Mouse (Mus musculus) lung, postnatal 10 days (tissue): ENCODE measurements around the gene Olfr646.

Experiments
- DNase-seq: peaks from one replicate; pipeline ENCODE4 v3.0.0; 2021

The Olfr646 gene

DNA sequence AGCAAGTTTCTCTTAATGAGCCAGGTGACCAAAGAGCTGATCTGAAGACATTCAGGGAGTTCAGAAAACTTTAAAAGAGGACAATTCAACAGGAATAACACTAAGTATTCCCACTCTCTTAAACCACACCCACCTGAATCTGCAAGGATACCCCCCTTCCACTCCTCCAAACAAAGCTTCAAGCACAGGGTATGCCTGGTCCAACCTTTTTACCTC is at the start of gene Olfr646:
Gene Olfr646 (plus strand): TSS at position 117 of the 216 bp plus-strand sequence.
- DNase-seq: no peak

DNA sequence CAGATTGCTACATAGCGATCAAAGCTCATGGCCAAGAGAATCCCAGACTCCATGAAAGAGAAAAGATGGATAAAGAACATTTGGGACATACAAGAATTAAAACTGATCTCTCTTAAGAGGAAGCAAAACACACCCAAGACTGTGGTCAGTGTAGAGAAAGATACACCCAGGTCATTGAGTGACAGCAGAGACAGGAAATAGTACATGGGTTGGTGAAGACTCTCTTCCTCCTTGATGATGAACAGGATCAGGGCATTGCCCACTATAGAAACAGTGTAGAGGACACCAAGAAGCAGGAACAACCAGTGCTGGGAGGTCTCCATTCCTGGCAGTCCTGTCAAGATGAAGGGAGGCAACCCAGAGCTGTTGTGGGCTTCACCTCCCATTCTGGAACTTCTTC is 45.5 kb upstream of the Olfr646 start:
- no peak for DNase-seq

DNA sequence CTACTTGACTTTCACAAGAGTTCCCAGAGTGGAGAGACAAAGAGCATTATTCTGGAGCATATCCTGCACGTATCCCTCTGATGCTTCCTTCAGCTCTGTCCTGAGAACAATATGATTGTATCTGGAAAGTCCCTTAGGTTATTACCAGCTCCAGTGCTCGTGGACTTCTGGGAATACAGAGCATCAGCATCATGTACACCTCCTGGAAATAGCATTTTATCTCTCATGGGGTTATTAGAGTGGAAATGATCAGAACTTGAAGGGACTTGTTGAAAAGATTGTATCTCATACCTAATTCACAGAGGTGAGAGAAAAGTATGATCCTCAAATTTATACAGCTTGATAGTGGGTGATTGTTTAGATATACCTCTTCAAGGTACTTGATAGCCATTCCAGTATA is 43.3 kb upstream of the Olfr646 start, which contains the start of gene 4930516K23Rik:
Gene 4930516K23Rik (minus strand): TSS at position 101 of the 400 bp plus-strand sequence.
- DNase-seq: no peak

DNA sequence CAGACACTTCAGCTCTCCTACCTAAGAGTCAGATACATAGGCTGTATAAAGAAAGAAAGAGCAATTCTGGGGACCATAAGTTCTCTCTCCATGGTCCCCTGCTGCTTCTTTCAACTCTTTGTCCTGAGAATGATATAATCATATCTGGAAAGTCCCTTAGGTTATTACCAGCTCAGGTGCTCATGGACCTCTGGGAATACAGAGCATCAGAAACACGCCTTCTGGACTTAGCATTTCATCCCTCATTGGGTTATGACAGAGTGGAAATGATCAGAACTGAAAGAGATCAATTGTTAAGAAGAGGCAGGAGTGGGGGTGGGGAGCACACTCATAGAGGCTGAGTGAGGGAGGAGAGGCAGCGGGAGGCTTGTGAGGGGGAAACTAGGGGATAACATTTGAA is 32.9 kb upstream of the Olfr646 start, which contains the start of gene Olfr644:
Gene Olfr644 (minus strand): TSS at position 101 of the 400 bp plus-strand sequence.
- no peak for DNase-seq

DNA sequence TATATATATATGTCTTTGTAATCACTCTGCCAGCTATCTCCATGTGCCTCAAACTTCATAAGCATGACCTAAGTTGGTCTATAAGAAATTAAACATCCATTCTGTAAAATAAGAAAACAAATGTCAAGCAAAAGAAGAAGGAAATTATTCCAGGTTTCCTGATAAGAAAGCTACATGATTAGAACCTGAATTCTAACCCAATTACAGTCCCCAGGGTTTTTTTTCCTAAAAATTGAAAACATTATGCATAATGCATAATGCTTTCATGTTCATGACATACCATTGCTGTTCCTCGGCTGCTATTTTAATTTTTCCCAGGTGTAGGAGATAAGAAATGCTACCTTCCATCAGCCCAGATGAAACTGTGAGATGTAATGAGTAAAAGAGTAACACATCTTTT is 19.3 kb upstream of the Olfr646 start, which contains the start of gene Olfr645:
Gene Olfr645 (minus strand): TSS at position 101 of the 400 bp plus-strand sequence.
- no peak for DNase-seq

DNA sequence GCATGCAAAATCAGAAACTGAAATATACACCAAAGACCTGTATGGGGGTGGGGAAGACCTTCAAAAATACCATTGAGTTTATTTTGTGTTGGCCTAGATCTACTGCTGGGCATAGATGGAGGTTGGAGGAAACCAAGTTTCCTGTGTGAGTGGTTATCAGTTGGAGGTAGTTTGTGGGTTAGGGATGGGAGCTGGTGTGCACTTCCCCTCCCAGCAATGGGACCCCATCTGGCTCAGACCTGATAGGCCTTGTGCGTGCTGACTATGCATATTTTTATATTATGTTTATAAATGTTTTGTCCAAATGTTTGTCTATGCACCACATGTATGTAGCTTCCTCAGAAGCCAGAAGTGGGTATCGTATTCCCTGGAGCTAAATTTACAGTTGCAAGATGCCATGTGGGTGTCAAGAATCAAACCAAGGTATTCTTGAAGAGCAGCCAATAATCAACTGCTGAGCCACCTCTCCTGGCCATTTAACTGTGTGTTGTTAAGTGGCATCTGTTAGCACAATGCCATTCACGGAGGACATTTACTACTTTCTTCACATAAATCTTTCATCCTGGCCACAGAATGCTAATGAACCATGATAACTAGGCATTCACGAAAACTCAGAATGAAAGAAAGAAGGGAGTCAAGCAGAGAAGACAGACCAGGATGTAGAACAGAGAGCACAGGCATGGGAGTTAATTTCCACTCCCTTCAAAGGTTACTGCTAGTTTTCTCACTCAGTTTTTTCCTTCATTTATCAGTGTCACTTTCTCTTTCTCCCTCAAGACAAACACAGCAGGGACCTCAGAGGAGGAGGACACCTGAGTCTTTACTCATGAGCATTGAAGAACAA is 538 bp upstream of the Olfr646 start:
- DNase-seq: no peak

DNA sequence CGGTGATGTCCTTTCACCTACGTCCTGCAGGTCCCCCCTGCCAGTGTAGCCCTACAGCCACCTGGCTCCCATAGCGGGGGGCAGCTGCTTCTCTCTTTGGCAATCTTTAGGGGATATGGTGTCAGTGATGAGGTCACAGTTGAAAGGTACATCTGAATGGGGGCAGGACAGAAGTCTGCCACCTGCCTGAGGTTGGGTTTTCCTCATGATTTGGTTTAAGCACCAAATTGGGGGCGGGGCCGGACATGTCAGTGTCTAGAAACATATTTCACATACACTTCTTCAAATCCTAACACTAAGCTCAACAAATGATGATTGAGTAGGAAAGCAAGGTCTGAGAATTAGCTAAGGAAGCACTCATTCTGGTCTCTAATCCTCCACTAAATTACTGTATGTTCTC is 25.1 kb downstream of the Olfr646 start, which contains the start of gene Ubqln5:
Gene Ubqln5 (minus strand): TSS at position 101 of the 400 bp plus-strand sequence.
- DNase-seq: no peak

DNA sequence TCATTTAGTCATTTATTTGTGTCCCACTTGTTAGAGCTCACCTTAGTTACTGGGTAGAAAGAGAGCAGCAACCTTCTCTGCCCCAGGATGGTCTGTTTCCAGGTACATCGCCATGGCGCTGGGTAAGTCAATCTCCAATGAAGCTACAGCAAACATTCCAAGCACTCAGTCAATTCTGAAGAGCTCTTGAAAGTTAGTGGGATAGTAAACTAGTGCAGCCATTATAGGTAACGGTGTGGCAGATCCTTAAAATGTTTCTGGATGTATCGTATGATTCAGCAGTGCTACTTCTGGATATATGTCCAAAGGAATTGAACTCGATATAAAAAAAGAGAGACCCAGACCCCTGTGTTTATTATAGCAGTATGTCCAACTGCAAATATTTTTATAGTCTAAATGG is 32.6 kb downstream of the Olfr646 start, which contains the start of gene Olfr643:
Gene Olfr643 (minus strand): TSS at position 101 of the 400 bp plus-strand sequence.
- no peak for DNase-seq

DNA sequence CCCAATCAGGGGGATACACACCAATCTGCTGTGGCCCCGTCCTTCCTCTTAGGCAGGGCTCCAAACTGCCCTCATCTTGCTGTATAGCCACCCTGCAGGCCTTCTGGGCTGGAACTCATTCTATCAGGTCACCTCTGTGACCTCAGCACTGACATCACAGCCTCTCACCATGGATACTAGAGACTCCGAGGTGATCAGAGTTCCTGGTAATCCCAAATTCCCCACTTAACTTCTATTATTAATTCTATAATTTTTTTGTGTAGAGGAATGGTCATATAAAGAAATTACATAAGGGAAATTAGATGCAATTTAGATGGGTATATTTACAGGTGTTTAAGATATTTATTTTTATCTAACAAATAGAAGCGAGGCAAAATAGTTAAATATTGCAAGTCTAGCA is 38.5 kb downstream of the Olfr646 start, which contains the start of gene Ubqln3:
Gene Ubqln3 (minus strand): TSS at position 101 of the 400 bp plus-strand sequence.
- DNase-seq: no peak

DNA sequence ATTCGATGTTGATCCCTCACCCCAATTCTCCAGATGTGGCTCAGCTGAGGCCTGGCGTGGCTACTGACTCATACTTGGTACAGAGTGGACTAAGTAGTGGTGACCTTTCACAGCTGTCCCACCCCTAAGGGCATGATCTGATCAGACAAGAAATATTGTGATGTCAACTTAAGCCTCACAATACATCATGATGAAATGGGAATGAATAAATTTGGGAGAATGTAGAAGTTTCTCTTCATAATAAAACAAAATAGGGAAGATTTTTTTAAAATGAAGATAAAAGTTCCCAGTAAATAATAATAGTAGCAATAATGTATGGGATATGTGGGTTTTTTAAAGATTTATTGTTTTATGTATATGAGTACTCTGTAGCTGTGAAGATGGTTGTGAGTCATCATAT is 45.8 kb downstream of the Olfr646 start, which contains the start of gene Ubqlnl:
Gene Ubqlnl (minus strand): TSS at position 101 of the 400 bp plus-strand sequence.
- no peak for DNase-seq
